Mouse (Mus musculus) kidney, adult 8-10 months (tissue): ENCODE measurements around the gene Nptx1.

Source experiments
- DNase-seq, 2 experiments: peaks; one replicate each; pipeline ENCODE4 v3.0.0; 2022

The Nptx1 gene

GRCm38 (mm10) chr11:119547183-119547921, at the start of gene Nptx1:
Nptx1 (minus strand) TSS chr11:119547753.
- no peak for DNase-seq

- DNase-seq: no peak
Measured at GRCm38 (mm10) chr11:119593966-119594365, 46.4 kb upstream of the Nptx1 start.

GRCm38 (mm10) chr11:119589242-119589641, 41.7 kb upstream of the Nptx1 start:
- DNase-seq: no peak

GRCm38 (mm10) chr11:119587112-119587511, 39.6 kb upstream of the Nptx1 start:
- DNase-seq: no peak

GRCm38 (mm10) chr11:119586511-119586910, 39.0 kb upstream of the Nptx1 start:
- DNase-seq: no peak

- no peak for DNase-seq
Measured at GRCm38 (mm10) chr11:119577721-119578120, 30.2 kb upstream of the Nptx1 start.

GRCm38 (mm10) chr11:119576855-119577254, 29.3 kb upstream of the Nptx1 start:
- DNase-seq: no peak

GRCm38 (mm10) chr11:119572316-119573010, 24.9 kb upstream of the Nptx1 start:
- DNase-seq: no peak

GRCm38 (mm10) chr11:119566188-119566587, 18.6 kb upstream of the Nptx1 start:
- DNase-seq: no peak

- DNase-seq: no peak
Measured at GRCm38 (mm10) chr11:119565684-119566083, 18.1 kb upstream of the Nptx1 start.

GRCm38 (mm10) chr11:119565021-119565420, 17.5 kb upstream of the Nptx1 start:
- DNase-seq: no peak

- no peak for DNase-seq
Measured at GRCm38 (mm10) chr11:119564383-119564782, 16.8 kb upstream of the Nptx1 start.

- DNase-seq: no peak
Measured at GRCm38 (mm10) chr11:119563166-119563565, 15.6 kb upstream of the Nptx1 start.

- DNase-seq: no peak
Measured at GRCm38 (mm10) chr11:119562286-119562685, 14.7 kb upstream of the Nptx1 start.

GRCm38 (mm10) chr11:119558870-119559610, 11.5 kb upstream of the Nptx1 start:
- no peak for DNase-seq

GRCm38 (mm10) chr11:119557940-119558869, 10.7 kb upstream of the Nptx1 start:
- no peak for DNase-seq

GRCm38 (mm10) chr11:119555170-119555569, 7.6 kb upstream of the Nptx1 start:
- no peak for DNase-seq

GRCm38 (mm10) chr11:119554706-119555105, 7.2 kb upstream of the Nptx1 start:
- no peak for DNase-seq

- no peak for DNase-seq
Measured at GRCm38 (mm10) chr11:119552902-119553802, 5.6 kb upstream of the Nptx1 start.

- no peak for DNase-seq
Measured at GRCm38 (mm10) chr11:119552301-119552700, 4.7 kb upstream of the Nptx1 start.

GRCm38 (mm10) chr11:119551468-119551867, 3.9 kb upstream of the Nptx1 start:
- no peak for DNase-seq
